Mouse (Mus musculus) macrophage (primary cell): ENCODE measurements around the gene Naf1. TPM values are rescaled to one million over a fixed set of nuclear protein-coding genes. Genes with fewer than 3 reads are reported as not detected.

Experiments
- H3K27ac ChIP-seq: fragments of 350-480 bp; formaldehyde crosslinking; 2 replicates; pipeline ENCODE4 v1.9.0; 2021
- H3K36me3 ChIP-seq: fragments of 350-480 bp; formaldehyde crosslinking; 2 replicates; pipeline ENCODE4 v1.9.0; 2021; ENCODE audit errors: inconsistent target
- H3K4me3 ChIP-seq: fragments of 350-480 bp; formaldehyde crosslinking; 2 replicates; pipeline ENCODE4 v1.9.0; 2021; ENCODE audit errors: inconsistent target
- H3K79me2 ChIP-seq: fragments of 350-480 bp; formaldehyde crosslinking; 2 replicates; pipeline ENCODE4 v1.9.0; 2021; ENCODE audit errors: inconsistent target
- WGBS: methylation state at CpG from one replicate; pipeline ENCODE4 v1.1.7; 2026; ENCODE audit warnings: inconsistent platforms; ENCODE audit not compliant: missing documents; 5-methylcytosine and 5-hydroxymethylcytosine counted together
- polyA plus RNA-seq: library from polyadenylated mRNA; stranded (reverse); fragments of 250-400 nt; gene quantifications from 3 replicates; pipeline ENCODE4 v1.2.4, GENCODE M21; 2018; ENCODE audit warnings: inconsistent platforms

Naf1 gene
- polyA plus RNA-seq, 1 experiment from 2014 or later: 15.4 TPM

GRCm38 (mm10) chr8:66913616-66914536, 53.9 kb downstream of the Naf1 start:
- H3K79me2 ChIP-seq: no peaks in the 10 kb centered on the region
- no peak overlapping the region for H3K27ac ChIP-seq
- no peaks in the 10 kb centered on the region for H3K36me3 ChIP-seq
- H3K4me3 ChIP-seq: no peak overlapping the region
- WGBS: 52% methylated on average over 14 of the region's 14 CpGs

GRCm38 (mm10) chr8:66916056-66916455, 56.0 kb downstream of the Naf1 start:
- Histone ChIP-seq H3K79me2 (no peaks in the 10 kb centered on the region), H3K27ac (no peak overlapping the region), H3K4me3 (no peak overlapping the region), H3K36me3 (no peaks in the 10 kb centered on the region)
- 55% methylated on average over 7 of the region's 7 CpGs for WGBS

- 82% methylated on average over 6 of the region's 6 CpGs for whole genome bisulfite sequencing
- Histone ChIP-seq H3K27ac (no peak overlapping the region), H3K4me3 (no peak overlapping the region), H3K79me2 (no peaks in the 10 kb centered on the region), H3K36me3 (no peaks in the 10 kb centered on the region)
Observed at GRCm38 (mm10) chr8:66917695-66918467, 57.9 kb downstream of the Naf1 start.

- H3K27ac ChIP-seq: no peak overlapping the region
- H3K4me3 ChIP-seq: no peak overlapping the region
- H3K79me2 ChIP-seq: no peaks in the 10 kb centered on the region
- H3K36me3 ChIP-seq: no peaks in the 10 kb centered on the region
- WGBS: 82% methylated on average over 4 of the region's 4 CpGs
Observed at GRCm38 (mm10) chr8:66918471-66918870, 58.5 kb downstream of the Naf1 start.

- H3K27ac ChIP-seq: no peak overlapping the region
- no peaks in the 10 kb centered on the region for H3K79me2 ChIP-seq
- 84% methylated on average over 4 of the region's 4 CpGs for WGBS
- no peak overlapping the region for H3K4me3 ChIP-seq
- no peaks in the 10 kb centered on the region for H3K36me3 ChIP-seq
Observed at GRCm38 (mm10) chr8:66933746-66934145, 73.7 kb downstream of the Naf1 start.

- H3K79me2 ChIP-seq: no peaks in the 10 kb centered on the region
- H3K27ac ChIP-seq: no peak overlapping the region
- WGBS: 86% methylated on average over 3 of the region's 3 CpGs
- no peak overlapping the region for H3K4me3 ChIP-seq
- no peaks in the 10 kb centered on the region for H3K36me3 ChIP-seq
Observed at GRCm38 (mm10) chr8:66936236-66936635, 76.2 kb downstream of the Naf1 start.

Other genes with a start within 250 kb of the Naf1 start
- gene Npy5r, start 172.1 kb upstream of the Naf1 start, polyA plus RNA-seq: not detected in 3 replicates
- not detected in 3 replicates for gene Npy1r, start 163.0 kb upstream of the Naf1 start, polyA plus RNA-seq